Mouse (Mus musculus): ENCODE measurements at regions not wholly inside any gene's neighbourhood (a gene's known extent, or its start where the extent isn't known, plus 50 kb on each side); places are given as distances from the start of the nearest gene placed in this dataset.
A peak's percentile ranks its signal among the peaks of the same experiment; 100 is the strongest.

DNA sequence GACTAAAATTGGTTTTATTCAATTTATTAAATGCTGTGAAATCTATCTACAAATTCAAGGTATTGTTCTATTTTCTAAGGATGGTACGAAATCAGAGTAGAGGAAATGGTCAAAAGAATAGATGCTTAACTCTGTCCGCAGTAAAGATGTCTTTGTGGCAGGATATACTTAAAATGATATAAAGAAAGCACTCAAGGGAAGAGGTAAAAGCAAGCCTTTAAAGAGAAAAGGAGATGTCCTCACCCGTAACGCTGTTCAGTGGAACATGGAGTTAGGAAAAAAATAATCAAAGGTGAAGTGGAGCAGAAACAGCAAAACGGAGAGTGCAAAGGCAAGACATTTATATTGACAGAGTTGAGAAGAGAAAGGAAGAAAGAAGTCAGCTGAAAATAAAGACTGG is 226.0 kb upstream of the Robo2 start:
- Histone ChIP-seq H3K4me1 (ENCODE audit: insufficient read depth, low read length) (no peaks in the 10 kb centered on the region), H3K9ac (replicated peaks; ENCODE audit: low read length) (no peak overlapping the region), H3K9me3 (ENCODE audit: low read length) (no peaks in the 10 kb centered on the region), H3K36me3 (ENCODE audit: insufficient read depth, low read length) (no peaks in the 10 kb centered on the region), H3K4me2 (ENCODE audit: low read depth, low read length) (no peak overlapping the region), H3K27ac (no peak overlapping the region), H3K27me3 (ENCODE audit: insufficient read depth, low read length) (no peaks in the 10 kb centered on the region), H3K4me3 (ENCODE audit: low read length) (no peak overlapping the region)
- no peak for TF ChIP-seq CTCF (IDR thresholded peaks at IDR 0.05; ENCODE audit: low read depth)
- ATAC-seq (no peak), DNase-seq (ENCODE audit: low spot score) (no peak)
- 56% methylated on average over 5 of the region's 5 CpGs for WGBS

- no peaks in the 10 kb centered on the region for H3K4me1 ChIP-seq (ENCODE audit: insufficient read depth, low read length)
- WGBS: 85% methylated on average over 2 of the region's 2 CpGs
- no peak for TF ChIP-seq CTCF (IDR thresholded peaks at IDR 0.05; ENCODE audit: low read depth)
- H3K27me3 ChIP-seq (ENCODE audit: insufficient read depth, low read length): no peaks in the 10 kb centered on the region
- H3K27ac ChIP-seq: no peak overlapping the region
- no peak for ATAC-seq
- H3K9ac ChIP-seq (replicated peaks; ENCODE audit: low read length): no peak overlapping the region
- no peaks in the 10 kb centered on the region for H3K36me3 ChIP-seq (ENCODE audit: insufficient read depth, low read length)
- no peak for DNase-seq (ENCODE audit: low spot score)
- no peak overlapping the region for H3K4me3 ChIP-seq (ENCODE audit: low read length)
- no peaks in the 10 kb centered on the region for H3K9me3 ChIP-seq (ENCODE audit: low read length)
- H3K4me2 ChIP-seq (ENCODE audit: low read depth, low read length): no peak overlapping the region
These were observed 214.2 kb upstream of the Robo2 start for GRCm38 (mm10) chr16:74625783-74626182.

- no peak for TF ChIP-seq CTCF (IDR thresholded peaks at IDR 0.05; ENCODE audit: low read depth)
- no peaks in the 10 kb centered on the region for H3K27me3 ChIP-seq (ENCODE audit: insufficient read depth, low read length)
- H3K36me3 ChIP-seq (ENCODE audit: insufficient read depth, low read length): no peaks in the 10 kb centered on the region
- WGBS: 45% methylated on average over 4 of the region's 4 CpGs
- ATAC-seq: no peak
- no peak overlapping the region for H3K27ac ChIP-seq
- no peak overlapping the region for H3K9ac ChIP-seq (replicated peaks; ENCODE audit: low read length)
- no peaks in the 10 kb centered on the region for H3K4me1 ChIP-seq (ENCODE audit: insufficient read depth, low read length)
- H3K4me2 ChIP-seq (ENCODE audit: low read depth, low read length): no peak overlapping the region
- no peak overlapping the region for H3K4me3 ChIP-seq (ENCODE audit: low read length)
- H3K9me3 ChIP-seq (ENCODE audit: low read length): no peaks in the 10 kb centered on the region
- no peak for DNase-seq (ENCODE audit: low spot score)
These were observed 200.4 kb upstream of the Robo2 start for GRCm38 (mm10) chr16:74612072-74612471.

DNA sequence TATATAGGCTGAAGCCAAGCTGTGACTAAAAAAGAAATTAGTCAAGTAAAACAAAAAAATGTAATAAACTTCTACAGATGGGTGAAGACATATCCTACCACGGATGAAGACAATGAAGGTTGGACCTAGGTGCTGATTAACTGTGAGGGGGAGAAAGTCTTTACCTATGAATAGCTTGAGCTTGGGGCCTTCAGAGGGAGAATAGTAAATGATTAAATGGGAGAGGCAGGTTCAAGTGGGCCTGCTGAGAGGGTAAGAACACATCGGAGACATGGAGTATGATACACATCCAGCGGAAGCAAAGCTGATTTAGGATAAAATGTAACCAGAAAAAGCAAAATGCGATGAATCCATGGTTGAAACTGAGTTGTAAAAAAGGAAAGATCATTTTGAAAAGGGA is 197.9 kb upstream of the Robo2 start:
- Histone ChIP-seq H3K4me2 (ENCODE audit: low read depth, low read length) (no peak overlapping the region), H3K4me1 (ENCODE audit: insufficient read depth, low read length) (no peaks in the 10 kb centered on the region), H3K36me3 (ENCODE audit: insufficient read depth, low read length) (no peaks in the 10 kb centered on the region), H3K4me3 (ENCODE audit: low read length) (no peak overlapping the region), H3K9me3 (ENCODE audit: low read length) (no peaks in the 10 kb centered on the region), H3K27me3 (ENCODE audit: insufficient read depth, low read length) (no peaks in the 10 kb centered on the region), H3K9ac (replicated peaks; ENCODE audit: low read length) (no peak overlapping the region), H3K27ac (no peak overlapping the region)
- no peak for ATAC-seq
- WGBS: 68% methylated on average over 4 of the region's 4 CpGs
- no peak for DNase-seq (ENCODE audit: low spot score)
- TF ChIP-seq CTCF (IDR thresholded peaks at IDR 0.05; ENCODE audit: low read depth): no peak

- TF ChIP-seq CTCF (IDR thresholded peaks at IDR 0.05; ENCODE audit: low read depth): no peak
- ATAC-seq: no peak
- no peaks in the 10 kb centered on the region for H3K4me1 ChIP-seq (ENCODE audit: insufficient read depth, low read length)
- no peak overlapping the region for H3K4me2 ChIP-seq (ENCODE audit: low read depth, low read length)
- no peak overlapping the region for H3K27ac ChIP-seq
- H3K4me3 ChIP-seq (ENCODE audit: low read length): no peak overlapping the region
- WGBS: 83% methylated on average over 1 of the region's 1 CpGs
- H3K9ac ChIP-seq (replicated peaks; ENCODE audit: low read length): no peak overlapping the region
- H3K36me3 ChIP-seq (ENCODE audit: insufficient read depth, low read length): no peaks in the 10 kb centered on the region
- no peaks in the 10 kb centered on the region for H3K27me3 ChIP-seq (ENCODE audit: insufficient read depth, low read length)
- DNase-seq (ENCODE audit: low spot score): no peak
- no peaks in the 10 kb centered on the region for H3K9me3 ChIP-seq (ENCODE audit: low read length)
These were observed 186.7 kb upstream of the Robo2 start for GRCm38 (mm10) chr16:74598361-74598760.

DNA sequence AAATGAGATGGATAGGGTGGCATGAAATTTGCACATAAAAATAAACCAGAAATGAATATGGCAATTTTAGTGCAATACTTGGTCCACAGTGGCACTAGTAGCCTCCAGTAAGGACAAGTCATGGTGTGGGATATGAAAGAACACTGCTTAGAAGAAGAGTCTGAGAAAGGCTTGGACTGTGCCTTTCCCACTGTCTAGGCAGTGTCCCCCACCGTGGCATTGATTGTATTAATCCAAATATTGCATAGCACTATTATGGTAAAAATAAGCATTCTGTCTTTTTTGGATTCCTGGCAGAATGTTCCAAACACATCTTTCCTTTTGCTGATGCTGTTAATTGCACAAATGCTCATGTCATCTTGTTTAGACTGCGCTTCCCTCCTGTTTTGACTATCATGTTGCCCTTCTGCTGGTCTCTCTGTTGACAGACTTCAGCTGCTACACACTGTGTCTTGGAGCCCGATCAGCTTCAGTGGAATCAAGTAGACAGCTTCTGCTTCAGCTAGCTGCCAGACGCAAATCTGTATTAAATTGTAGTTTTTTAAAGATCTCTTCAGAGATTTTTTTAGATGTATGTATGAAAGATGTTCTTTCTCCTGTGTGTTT is 186.2 kb upstream of the Robo2 start:
- no peak overlapping the region for H3K4me3 ChIP-seq (ENCODE audit: low read length)
- 70% methylated on average over 4 of the region's 4 CpGs for WGBS
- DNase-seq (ENCODE audit: low spot score) (peak; percentile 40), ATAC-seq (no peak)
- no peaks in the 10 kb centered on the region for H3K27me3 ChIP-seq (ENCODE audit: insufficient read depth, low read length)
- no peaks in the 10 kb centered on the region for H3K9me3 ChIP-seq (ENCODE audit: low read length)
- H3K9ac ChIP-seq (replicated peaks; ENCODE audit: low read length): no peak overlapping the region
- H3K4me1 ChIP-seq (ENCODE audit: insufficient read depth, low read length): no peaks in the 10 kb centered on the region
- H3K27ac ChIP-seq: no peak overlapping the region
- H3K4me2 ChIP-seq (ENCODE audit: low read depth, low read length): no peak overlapping the region
- no peak for TF ChIP-seq CTCF (IDR thresholded peaks at IDR 0.05; ENCODE audit: low read depth)
- H3K36me3 ChIP-seq (ENCODE audit: insufficient read depth, low read length): no peaks in the 10 kb centered on the region

DNA sequence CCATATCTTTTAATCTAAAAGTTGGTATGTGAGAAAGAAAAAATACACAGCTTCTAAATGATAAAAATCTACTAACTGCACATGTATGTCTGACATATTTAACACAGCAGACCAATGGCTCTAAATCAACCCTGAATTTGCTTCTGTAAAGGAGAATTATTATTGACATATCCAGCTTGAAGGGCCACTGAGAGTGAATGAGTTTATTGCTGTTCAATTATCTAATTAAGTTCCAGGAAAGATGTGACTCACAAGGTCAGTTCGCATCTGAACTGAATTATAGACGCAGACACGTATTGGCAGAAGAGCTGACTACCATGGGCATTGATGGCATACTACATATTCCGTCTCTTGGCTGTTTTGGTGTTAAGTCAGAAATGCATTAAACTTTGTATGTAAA is 180.3 kb upstream of the Robo2 start:
- DNase-seq (ENCODE audit: low spot score) (no peak), ATAC-seq (no peak)
- TF ChIP-seq CTCF (IDR thresholded peaks at IDR 0.05; ENCODE audit: low read depth): no peak
- no peaks in the 10 kb centered on the region for H3K36me3 ChIP-seq (ENCODE audit: insufficient read depth, low read length)
- H3K27me3 ChIP-seq (ENCODE audit: insufficient read depth, low read length): no peaks in the 10 kb centered on the region
- no peaks in the 10 kb centered on the region for H3K4me1 ChIP-seq (ENCODE audit: insufficient read depth, low read length)
- no peak overlapping the region for H3K27ac ChIP-seq
- H3K4me3 ChIP-seq (ENCODE audit: low read length): no peak overlapping the region
- no peaks in the 10 kb centered on the region for H3K9me3 ChIP-seq (ENCODE audit: low read length)
- 93% methylated on average over 4 of the region's 4 CpGs for WGBS
- H3K4me2 ChIP-seq (ENCODE audit: low read depth, low read length): no peak overlapping the region
- no peak overlapping the region for H3K9ac ChIP-seq (replicated peaks; ENCODE audit: low read length)
